ENCODE assay signal across 20 mouse cellular contexts in the genomic region with DNA sequence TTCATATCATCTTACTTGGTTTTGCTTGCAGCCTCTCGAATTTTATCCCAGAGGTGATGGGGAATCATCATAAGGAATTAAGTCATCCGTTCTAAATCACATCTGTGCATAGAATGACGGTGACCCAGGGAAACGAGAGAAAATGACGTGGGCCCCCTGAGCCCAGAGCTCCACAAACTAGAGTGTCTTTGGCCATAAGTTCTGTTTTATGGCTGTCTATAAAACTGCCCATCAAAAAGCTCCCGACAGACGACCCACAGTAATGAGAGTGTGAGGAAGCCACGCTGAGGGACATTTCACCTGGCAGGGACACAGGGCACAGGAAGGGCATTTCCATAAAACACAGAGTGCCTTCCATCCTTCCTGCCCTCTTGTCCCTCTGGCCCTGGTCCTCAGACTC. TPM values are rescaled to one million over a fixed set of nuclear protein-coding genes. Genes with fewer than 3 reads are reported as not detected.
"Had no signal": no experiment of that assay in that cellular context is flagged by ENCODE, and none has a peak within 500 bp of the region (broad histone marks: within the 10 kb centered on the region; RNA-seq: fewer than 3 reads in every experiment).

No protein-coding gene starts in this region.

- H3K4me3 ChIP-seq: limb, embryonic 15.5 days; midbrain, embryonic 10.5 days; midbrain, embryonic 15.5 days; neural tube, embryonic 13.5 days had no signal

- H3K27ac ChIP-seq: limb, embryonic 15.5 days; liver, embryonic 14.5 days; macrophage; midbrain, embryonic 10.5 days; midbrain, embryonic 15.5 days; stomach, postnatal 0 days had no signal

- H3K27me3 ChIP-seq: limb, embryonic 15.5 days; midbrain, embryonic 15.5 days; neural tube, embryonic 13.5 days had no signal

- DNase-seq: kidney, adult 9 months; kidney, postnatal 25 days; liver, postnatal 0 days; thymus, adult 2 months; thymus, postnatal 25 days had no signal

- ATAC-seq: intestine, postnatal 0 days; liver, postnatal 0 days; lung, postnatal 0 days; midbrain, embryonic 15.5 days had no signal

- H3K9ac ChIP-seq: limb, embryonic 15.5 days; liver, embryonic 14.5 days; liver, postnatal 0 days; lung, embryonic 14.5 days; midbrain, embryonic 15.5 days; neural tube, embryonic 13.5 days had no signal

- H3K9me3 ChIP-seq: limb, embryonic 15.5 days; midbrain, embryonic 10.5 days; midbrain, embryonic 15.5 days; neural tube, embryonic 13.5 days had no signal

- H3K4me2 ChIP-seq: limb, embryonic 15.5 days; liver, embryonic 11.5 days; midbrain, embryonic 15.5 days had no signal

- H3K36me3 ChIP-seq: limb, embryonic 15.5 days; midbrain, embryonic 10.5 days; midbrain, embryonic 15.5 days; neural tube, embryonic 13.5 days had no signal

RNA-seq across cellular contexts. Expression of a gene that starts 21.9 kb away (rescaled TPM):
- polyA plus RNA-seq: macrophage had no signal

RNA-seq across cellular contexts. Expression of a gene that starts 23.3 kb away (rescaled TPM):
- polyA plus RNA-seq: intestine, embryonic 14.5 days; intestine, postnatal 0 days; limb, embryonic 15.5 days; liver, embryonic 11.5 days; liver, embryonic 14.5 days; liver, postnatal 0 days; lung, embryonic 14.5 days; lung, postnatal 0 days; macrophage; midbrain, embryonic 10.5 days; midbrain, embryonic 15.5 days; neural tube, embryonic 13.5 days; small intestine, adult 2 months; spleen, adult 2 months; stomach, embryonic 14.5 days; stomach, postnatal 0 days; thymus, adult 2 months had no signal
